Mouse (Mus musculus): ENCODE results near the gene Coro2a.
"Not testable (repeated sequence)": the region's sequence is repeated elsewhere in the genome, so short reads cannot be mapped to it uniquely, and the experiment has no call there.

The Coro2a gene

GRCm38 (mm10) chr4:46601844-46602423 is at the start of gene Coro2a:
Gene Coro2a (minus strand): TSS chr4:46602202.
- in situ Hi-C loops (cut with MboI, MseI): no loop called here

GRCm38 (mm10) chr4:46650086-46650753 is 48.2 kb upstream of the Coro2a start, which contains the start of gene Tbc1d2:
Gene Tbc1d2 (minus strand): TSS chr4:46650209.
- in situ Hi-C loops (cut with MboI, MseI): loop anchor here (5.0 kb wide), 1 partner anchor 108 kb away; no protein-coding TSS in a partner anchor

DNA sequence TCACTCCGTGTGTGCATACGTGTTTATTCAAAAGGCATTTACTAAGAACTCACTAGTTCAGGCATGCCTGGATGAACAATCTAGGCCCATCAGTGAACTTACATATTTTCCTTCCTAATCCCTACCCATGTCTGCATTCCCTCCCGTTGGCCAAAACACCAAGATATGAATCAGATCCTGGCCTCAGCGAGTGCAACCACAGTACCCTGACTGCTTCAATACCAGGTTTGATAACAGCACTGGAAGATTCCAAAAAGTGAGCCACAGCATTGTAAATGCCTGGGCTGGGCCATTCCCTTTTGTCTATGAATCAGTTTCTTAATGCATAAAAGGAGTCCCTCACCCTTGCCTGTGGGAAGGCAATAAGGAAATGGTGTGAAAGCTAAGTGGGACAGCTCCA is 47.2 kb upstream of the Coro2a start:
- in situ Hi-C loops (cut with MboI, MseI): loop anchor here (5.0 kb wide), 1 partner anchor 37 kb away; no protein-coding TSS in a partner anchor

DNA sequence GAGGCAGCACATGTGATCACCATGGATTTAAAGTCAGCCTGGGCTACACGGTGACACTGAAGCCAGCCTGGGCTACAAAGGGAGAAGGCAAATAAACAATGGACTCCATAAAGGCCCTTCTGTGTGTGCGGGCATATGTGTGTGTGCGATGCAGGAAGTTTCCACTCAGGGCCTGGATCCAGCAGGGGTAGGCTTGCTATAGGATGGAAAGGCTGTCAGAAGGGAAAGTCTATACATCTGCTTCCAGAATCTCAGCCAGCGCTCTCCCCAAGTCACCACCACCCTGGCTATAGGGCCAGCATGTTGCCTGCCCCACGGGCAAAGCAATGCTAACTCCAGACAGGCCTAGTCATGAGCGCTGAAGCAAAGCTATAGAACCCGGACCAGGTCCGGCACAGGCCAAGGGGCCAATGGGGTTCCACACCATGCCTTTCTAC is 41.7 kb upstream of the Coro2a start:
- in situ Hi-C loops (cut with MboI, MseI): no loop called here

DNA sequence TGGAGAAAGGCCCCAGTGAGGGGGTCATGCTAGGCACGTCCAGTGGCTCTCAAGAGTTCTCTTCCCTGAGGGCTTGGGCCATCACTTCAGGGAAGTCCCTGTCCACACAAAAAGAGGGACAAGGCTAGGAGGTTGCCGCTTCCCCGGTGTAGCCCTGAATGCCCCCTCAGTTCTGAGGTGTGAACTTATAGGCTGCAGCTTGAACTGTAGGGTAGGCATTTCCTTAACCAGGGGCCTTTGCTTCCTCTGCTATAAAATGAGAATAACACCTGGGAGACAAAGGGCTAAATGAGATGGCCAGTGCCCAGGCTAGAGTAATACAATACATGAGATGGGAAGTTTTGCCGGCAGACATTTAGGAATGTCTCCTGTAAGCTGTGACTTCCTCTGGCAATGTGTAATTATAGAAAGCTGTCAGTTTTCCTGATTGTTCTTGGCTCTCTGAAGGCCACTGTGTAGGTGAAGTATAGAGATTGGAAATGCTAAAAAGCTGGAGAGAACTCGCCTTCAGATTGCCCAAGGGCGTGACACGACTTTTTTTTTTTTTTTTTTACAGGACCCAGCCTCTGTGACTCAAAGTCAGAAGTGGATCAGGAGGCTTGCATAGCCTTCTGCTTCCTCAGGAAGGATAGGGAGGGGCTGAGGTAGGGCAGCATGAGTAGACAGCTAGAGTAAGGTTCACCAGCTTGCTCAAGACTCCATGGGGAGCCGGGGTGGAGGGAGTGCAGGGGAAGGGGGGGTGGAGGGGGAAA is 41.1 kb upstream of the Coro2a start:
- in situ Hi-C loops (cut with MboI, MseI): no loop called here

GRCm38 (mm10) chr4:46641283-46641682 is 39.3 kb upstream of the Coro2a start:
- in situ Hi-C loops (cut with MboI, MseI): no loop called here

DNA sequence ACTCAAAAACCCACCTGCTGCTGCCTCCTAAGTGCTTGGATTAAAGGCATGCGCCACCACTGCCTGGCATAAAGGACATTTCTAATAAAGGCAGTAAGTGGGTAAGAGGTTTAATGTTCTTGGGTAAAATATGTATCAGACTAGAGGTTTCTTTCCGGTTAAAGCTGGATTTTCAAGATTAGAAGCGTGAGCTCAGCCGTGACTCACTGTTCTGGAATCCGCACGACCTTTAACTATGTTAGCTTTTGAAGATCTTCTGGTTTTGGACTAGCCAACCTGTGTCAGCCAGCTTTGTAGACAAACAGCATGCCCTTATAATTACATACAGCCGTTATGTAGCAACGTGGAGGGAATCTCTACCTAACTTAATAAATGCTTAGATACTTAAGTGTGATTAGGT is 37.9 kb upstream of the Coro2a start:
- in situ Hi-C loops (cut with MboI, MseI): no loop called here

- in situ Hi-C loops (cut with MboI, MseI): not testable (repeated sequence)
These were observed 35.2 kb upstream of the Coro2a start for GRCm38 (mm10) chr4:46637250-46637649.

DNA sequence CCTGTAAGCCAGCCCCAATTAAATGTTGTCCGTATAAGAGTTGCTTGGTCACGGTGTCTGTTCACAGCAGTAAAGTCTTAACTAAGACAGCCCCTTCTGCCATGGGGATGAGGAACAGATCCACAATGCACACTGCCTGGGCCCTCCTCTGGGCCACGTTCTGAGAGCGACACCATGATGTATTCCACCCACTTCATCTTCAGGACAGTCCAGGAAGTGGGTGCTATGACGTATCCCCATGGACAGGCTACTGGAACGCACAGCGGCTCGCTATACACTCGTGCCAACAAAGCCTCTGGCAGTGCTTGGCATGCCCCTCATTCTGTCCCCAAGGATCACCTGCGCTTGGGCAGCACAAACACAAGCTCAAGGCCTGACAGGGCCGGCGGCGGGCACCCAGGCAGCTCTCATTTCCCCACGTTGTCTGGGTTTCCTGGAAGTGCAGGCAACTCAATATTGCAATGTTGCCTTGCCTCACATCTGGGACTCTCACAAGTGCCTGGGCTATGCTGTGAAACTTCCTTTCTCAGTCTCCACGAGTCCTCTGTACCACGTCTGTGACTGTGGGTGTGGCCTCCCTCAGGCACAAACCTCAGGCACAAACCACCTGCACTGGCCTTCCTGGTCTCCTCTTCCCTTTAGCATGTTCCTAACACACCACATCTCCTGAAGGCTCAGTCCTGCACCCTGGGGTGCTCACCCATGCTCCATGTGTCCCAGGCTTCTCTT is 33.9 kb upstream of the Coro2a start:
- in situ Hi-C loops (cut with MboI, MseI): no loop called here

DNA sequence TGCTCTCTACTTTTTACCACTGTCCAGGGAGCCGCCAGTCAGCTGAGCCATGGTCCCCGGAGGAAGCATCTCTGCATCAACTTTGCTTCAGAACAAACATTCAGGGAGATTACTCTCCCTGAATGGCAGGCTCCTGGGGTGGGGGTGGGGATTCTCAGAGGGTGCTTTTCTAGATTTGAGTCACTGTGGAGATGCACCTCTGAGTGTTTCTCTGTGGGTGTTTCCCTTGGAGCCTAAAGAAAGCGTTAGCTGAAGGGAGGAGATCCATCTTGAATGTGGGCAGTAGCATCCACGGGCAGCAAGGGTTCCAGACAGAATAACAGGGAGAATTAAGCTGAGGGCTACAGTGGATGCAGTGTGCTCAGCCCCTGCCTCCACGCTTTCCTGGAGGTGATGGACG is 32.9 kb upstream of the Coro2a start:
- in situ Hi-C loops (cut with MboI, MseI): no loop called here

- in situ Hi-C loops (cut with MboI, MseI): not testable (repeated sequence)
These were observed 31.6 kb upstream of the Coro2a start for GRCm38 (mm10) chr4:46633565-46633964.

- in situ Hi-C loops (cut with MboI, MseI): no loop called here
These were observed 30.5 kb upstream of the Coro2a start for GRCm38 (mm10) chr4:46632465-46632864.

DNA sequence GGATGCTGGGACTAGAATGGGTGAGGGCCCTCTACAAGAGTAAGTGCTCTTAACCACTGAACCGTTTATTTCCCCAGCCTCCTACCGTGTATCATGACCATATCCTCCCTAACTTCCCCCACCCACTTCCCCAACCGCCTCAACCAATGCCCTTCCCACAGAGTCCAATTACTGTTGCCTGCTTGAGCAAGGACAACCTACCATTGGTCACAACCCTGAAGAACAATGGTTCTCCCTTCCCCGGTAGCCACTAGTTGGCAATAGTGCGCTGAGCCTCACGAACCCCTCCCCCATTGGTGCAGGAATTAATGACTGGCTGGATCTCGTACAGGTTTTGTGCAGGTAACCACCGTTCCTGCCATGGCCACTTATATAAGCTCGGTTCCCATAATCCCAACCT is 28.4 kb upstream of the Coro2a start:
- in situ Hi-C loops (cut with MboI, MseI): no loop called here

GRCm38 (mm10) chr4:46628873-46629272 is 26.9 kb upstream of the Coro2a start:
- in situ Hi-C loops (cut with MboI, MseI): no loop called here

DNA sequence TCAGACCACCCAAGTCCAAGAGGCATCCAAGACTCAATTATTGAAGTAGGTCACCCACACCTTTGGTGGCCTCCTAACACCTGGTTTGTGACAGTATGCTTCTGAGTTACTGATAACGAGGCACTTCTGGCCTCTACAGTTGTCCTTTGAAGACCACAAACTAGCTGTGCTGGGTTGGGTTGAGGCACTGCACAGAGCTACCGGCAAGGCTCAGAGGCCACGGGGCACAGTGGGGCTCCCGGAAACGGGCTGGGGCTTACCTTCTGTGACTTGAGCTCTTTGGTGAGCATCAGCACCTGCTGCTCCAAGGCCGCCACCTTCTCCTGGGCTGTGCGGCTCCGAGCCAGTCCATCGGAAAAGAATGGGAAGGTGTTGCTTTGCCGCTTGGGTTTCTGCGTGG is 26.1 kb upstream of the Coro2a start:
- in situ Hi-C loops (cut with MboI, MseI): no loop called here

- in situ Hi-C loops (cut with MboI, MseI): no loop called here
These were observed 23.1 kb upstream of the Coro2a start for GRCm38 (mm10) chr4:46625101-46625500.

GRCm38 (mm10) chr4:46623007-46623406 is 21.0 kb upstream of the Coro2a start:
- in situ Hi-C loops (cut with MboI, MseI): no loop called here

DNA sequence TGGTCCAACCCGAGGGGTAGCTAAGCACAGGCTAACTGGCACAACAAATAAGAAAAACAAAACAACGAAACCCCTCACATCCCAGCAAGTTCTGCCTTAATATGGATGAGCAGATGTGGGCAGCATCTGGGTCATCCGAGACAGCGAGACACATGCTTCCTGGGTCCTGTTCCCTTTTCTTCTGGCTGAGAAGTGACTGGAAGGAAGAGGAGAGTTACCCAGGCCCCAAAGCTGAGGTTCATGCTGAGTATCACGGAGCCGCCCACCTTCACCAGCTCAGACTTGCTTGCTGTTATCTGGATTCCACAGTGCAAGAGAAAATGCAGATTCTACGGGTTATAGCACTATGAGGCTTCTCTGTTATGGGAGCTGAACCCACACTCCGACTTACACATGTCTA is 18.9 kb upstream of the Coro2a start:
- in situ Hi-C loops (cut with MboI, MseI): no loop called here

DNA sequence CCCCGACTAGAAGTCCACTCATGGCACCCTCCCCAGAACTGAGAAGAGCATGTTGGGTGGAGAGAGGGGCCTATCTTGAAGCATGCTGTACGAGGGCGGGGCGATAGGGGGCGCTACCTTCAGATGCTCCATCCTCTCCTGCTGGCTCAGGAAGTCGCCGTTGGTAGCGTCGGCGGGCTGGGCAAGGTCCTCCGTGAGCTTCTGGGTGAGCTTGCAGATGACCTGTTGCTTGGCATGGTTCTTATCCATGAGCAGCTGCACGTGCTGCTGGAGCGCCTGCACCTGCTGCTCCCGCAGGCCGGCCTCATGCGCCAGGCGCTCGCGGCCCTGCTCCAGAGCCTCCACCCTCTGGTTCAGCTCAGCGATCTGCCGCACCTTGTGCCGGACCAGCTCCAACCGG is 18.3 kb upstream of the Coro2a start:
- in situ Hi-C loops (cut with MboI, MseI): no loop called here

- in situ Hi-C loops (cut with MboI, MseI): loop anchor here (5.0 kb wide), 1 partner anchor 599 kb away; no protein-coding TSS in a partner anchor
These were observed 16.3 kb upstream of the Coro2a start for GRCm38 (mm10) chr4:46618196-46618817.

- in situ Hi-C loops (cut with MboI, MseI): loop anchor here (5.0 kb wide), 1 partner anchor 600 kb away; no protein-coding TSS in a partner anchor
These were observed 15.4 kb upstream of the Coro2a start for GRCm38 (mm10) chr4:46617408-46617807.
